Mouse (Mus musculus) spleen, adult 12 weeks (tissue): Measurements from ENCODE around the gene Ndufv2.

ENCODE experiments used
- DNase-seq: peaks from one replicate; pipeline ENCODE4 v3.0.0; 2022; ENCODE audit warnings: low spot score

The Ndufv2 gene

DNA sequence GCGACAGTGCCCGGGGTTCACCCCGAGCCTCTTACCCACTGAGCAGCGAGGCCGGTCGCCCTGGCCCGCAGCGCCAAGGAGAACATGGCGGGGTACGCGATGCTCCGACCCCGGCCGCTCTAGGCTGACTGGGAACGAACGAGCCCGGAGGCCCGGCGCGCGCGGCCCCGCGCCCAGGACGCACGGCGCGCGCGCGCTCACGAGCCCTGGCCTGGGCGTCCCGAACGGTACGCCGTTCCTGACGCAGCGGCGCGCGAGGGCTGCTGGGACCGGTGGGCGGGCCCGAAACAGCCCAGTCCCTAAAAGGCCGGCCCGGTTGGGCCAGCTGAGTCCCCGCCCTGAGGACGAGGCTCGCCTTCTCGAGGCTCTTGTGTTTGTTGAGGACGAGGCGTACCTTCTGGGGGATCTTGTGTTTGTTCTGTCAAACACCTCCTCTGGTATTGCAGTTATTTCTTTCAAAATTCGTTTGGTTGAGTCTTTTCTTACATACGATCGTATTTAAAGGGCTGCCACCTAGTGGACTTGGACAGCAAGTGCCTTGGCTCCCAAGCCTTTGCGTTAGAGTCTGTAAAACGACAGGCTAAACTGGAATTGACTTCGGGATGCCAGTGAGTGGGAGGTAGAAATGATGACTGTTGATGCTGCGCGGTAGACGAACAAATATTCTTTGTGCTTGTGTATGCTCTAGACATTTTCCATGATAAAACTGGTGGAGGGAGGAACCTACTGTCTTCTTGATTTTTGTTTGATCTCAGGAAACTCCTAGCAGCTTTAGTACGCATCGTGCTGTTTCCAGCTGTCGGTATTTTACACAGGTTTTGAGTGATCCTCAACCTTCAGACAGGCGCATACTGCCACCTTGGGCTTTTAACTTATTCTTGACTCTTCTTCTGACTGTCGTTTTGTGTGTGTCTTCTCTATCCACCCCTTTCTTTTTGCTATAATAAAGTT lies at the start of gene Ndufv2:
Gene Ndufv2, minus strand, starts transcription at position 180 of the 951 bp plus-strand sequence.
- peak; percentile 93 for DNase-seq

DNA sequence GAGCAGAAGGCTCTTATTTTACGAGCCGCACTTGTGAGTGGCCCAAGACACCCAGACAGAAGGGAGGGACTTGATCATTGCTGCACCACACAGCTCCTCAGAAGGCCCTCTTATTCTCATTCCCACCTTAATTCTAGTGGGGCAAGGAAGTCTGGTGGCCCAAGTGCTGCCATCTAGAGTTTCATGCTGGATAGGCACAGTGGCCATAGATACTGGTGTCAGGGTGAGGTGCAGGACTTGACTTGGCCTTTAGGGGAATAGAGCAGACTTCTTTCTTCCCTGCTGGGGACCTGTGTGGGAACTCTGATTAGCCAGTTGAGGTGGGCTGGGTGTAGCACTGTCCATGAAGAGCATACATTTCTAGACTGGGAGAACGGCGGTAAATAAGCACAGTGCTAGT lies 29.9 kb upstream of the Ndufv2 start:
- DNase-seq: no peak

DNA sequence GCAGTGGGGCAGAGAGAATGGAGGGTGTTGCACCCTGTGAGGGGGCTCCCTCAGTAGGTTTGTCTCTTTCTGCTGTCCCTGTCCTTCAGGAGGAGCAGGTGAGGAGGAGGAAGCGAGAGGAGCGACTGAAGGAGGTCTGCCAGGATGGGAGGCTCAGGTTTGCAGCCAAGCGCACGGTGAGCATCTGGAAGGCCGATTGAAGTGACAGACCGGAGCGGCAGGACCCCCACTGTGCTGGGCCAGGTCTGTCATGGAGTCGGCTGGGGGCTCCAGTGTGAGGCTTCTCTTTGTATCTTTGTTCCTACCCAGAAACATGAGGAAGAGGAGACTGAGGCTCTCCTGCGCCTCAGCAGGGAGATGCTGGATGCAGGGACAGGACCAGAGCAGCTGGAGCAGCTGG lies 29.0 kb upstream of the Ndufv2 start:
- DNase-seq: no peak

DNA sequence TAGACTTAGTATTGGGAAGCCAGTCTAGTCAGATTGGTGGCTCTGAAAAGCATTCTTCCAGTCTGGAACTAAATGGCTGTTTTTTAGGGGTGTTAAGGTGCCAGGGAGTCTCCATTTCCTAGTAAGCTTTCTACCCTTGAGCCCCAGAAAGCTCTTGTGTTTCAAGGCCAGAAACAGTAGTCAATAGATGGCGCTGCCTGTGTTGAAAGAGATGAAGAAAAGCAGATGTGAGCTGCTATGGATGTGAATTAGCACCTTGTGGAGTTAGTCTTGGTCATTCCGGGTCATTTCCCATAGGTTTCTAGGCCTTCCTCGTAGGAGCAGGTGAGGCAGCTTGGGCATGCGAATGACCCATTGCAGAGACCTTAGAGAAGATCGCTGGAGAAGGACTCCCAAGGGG lies 23.9 kb upstream of the Ndufv2 start:
- DNase-seq: no peak

DNA sequence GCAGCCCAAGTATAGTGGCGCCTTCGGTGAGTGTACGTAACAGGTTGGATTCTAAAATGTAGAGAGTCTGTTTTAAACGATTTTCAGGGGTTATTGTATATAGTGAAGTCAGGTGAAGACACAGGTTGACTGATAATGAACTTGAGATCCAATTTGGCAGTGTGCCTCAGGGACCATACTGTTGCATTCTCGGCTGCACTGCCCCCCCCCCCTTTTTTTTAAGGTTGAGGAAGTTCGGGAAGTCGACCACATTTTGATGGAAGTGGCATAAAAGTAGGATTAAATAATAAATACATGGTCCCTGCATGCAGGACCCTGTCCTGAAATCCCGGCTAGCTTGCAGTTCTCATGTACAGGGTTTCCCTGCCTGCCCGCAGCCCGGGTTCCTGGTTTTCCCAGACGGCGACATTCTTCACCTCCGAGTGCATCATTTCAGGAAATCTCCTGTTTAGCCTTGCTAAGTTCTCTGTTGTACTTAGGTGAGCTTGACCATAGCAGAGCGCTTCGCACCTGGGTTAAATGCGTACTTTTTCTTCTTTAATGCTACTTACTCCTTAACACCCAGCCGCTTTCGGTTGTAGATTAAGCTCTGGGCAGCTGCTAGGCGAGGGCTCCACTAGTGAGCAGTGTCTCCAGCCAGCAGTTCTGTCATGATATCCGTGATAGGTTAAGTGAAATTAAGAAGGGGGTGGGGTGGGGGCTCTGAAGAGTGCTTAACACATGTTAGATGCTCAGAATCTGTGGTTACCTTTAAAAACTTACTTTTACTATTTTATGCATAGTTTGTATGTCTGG lies 22.7 kb upstream of the Ndufv2 start:
- DNase-seq: no peak

DNA sequence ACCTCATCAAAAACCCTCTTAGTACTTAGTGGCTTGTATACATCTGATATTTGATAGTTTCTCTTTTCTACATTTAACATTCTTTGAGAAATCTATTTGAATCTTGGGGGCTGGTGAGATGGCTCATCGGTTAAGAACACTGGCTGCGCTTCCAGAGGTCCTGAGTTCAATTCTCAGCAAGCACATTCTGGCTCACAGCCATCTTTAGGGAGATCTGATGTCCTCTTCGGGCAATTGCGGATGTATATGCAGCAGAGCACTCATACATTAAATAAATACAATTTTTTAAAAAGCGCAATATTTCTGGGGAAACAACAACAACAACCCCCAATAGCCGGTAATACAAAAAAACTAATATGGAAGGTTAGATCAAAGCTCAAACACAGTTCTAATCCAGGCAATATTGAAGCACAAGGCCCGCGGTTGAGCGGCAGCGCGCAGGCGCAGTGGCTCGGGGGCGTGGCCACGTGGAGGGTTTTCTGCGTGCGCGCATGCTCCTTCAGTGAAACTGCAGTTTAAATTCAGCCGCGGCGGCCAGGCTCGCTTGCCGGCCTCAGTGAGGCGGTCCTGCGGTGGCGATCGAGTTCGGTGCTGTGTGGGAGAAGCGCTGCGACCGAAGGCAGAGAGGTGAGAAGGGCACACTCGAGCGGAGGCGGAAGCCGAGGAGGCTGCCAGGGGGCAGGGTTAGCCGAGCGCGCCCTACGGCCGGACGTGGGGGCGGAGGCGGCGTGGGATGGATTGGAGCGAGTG lies 21.9 kb upstream of the Ndufv2 start, which contains the start of gene Ddx11:
Gene Ddx11, plus strand, starts transcription at position 455 of the 750 bp plus-strand sequence.
- peak; percentile 95 for DNase-seq

DNA sequence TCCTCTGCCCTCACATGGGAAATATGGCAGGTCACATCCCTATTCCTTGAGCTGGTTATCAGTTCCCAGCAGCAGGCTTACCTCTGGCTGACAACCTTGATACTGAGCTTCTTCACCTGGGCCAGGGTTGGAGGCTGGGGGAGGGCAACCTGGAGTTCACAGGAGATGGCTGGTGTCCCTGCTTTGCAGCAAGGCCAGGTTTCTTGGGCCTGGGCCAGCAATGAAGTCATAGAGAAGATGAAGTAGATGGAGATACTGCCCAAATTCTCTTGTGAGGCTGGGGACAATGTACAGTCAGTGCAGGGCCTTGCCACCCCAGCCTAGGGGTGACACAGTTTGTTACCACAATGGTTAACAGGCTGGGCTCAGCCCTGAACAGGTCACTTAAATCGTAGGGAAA lies 19.3 kb upstream of the Ndufv2 start:
- no peak for DNase-seq

DNA sequence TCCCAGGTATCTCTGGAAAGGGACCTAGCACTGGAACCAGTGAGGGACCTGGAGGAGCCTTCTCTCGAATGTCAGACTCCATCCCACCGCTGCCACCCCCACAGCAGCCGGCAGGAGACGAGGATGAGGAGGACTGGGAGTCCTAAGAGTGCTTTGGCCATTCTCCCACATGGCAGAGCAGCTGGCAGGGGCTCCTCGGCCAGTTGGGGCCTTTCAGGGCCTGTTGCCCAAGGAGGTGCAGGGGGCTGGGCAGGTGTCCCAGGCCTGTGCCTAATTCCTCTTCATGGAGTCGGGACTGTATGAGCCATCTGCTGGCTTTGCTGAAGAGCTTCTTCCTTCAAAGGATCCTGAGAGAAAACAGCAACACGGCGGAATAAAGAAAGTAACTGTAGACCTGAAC lies 17.6 kb upstream of the Ndufv2 start:
- DNase-seq: no peak

DNA sequence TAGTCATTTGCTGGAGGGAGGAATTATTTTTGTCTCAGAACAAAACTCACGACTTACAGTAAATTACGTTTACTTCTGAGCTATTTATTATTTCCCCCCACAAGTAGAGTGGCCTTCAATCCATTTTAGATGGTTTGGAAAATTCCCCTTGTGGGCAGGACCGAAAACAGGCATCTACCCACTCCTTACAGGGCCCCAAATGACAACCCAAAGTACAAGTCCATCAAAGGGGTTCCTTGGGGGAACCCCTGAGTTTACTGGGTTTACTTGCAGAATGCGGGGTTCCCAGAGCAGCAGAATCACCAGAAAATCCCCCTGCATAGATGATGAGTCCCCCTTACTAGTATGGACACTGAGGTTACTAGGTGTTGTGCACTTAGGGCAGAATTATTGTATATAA lies 10.8 kb upstream of the Ndufv2 start:
- DNase-seq: no peak

DNA sequence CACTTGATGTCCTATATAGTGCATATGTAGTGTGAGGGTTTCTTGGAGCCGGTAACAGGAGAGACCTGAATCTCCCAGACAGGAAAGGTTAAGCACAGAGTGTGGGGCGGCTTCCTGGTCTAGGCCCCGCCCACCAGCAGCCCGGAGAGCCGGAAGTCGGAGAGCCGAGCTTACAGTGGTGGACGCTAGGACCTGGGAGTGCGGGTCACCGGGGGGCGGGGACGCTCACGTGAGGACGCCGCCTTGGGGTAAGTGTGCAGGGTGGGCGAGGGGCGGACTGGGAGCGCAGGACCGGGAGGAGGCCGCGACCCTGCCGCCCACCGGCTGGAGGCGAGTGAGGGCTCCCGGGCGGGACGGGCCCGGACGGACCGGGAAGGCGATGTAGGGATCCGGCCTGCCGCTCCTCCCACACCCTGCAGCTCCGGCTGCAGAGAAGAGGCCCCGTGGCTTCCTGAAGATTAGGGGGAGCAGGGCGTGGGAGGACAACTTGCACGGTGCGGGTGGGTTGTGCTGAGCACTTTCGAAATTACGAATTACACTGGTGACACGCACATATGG lies 10.1 kb upstream of the Ndufv2 start, which contains the start of gene Washc1:
Gene Washc1, plus strand, starts transcription at position 144 of the 558 bp plus-strand sequence.
- DNase-seq: peak; percentile 85

DNA sequence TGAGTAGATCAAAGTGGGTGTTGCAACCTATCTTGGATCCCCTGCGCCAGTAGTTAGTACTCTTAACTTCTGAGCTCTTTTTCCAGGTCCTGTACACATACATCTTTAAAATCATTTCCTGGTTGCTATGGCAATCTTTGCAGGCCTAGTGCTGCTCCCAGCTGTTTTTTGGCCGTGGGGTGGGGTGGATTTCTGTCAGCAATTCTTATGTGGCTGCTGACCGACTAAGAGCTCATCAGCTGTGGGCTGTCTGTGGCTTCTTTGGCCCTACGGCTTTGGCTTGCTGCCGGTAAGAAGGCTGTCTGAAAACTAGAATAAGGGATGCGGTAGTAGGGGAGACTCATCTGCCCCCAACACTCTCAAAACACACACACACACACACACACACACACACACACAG lies 9.4 kb upstream of the Ndufv2 start:
- no peak for DNase-seq

DNA sequence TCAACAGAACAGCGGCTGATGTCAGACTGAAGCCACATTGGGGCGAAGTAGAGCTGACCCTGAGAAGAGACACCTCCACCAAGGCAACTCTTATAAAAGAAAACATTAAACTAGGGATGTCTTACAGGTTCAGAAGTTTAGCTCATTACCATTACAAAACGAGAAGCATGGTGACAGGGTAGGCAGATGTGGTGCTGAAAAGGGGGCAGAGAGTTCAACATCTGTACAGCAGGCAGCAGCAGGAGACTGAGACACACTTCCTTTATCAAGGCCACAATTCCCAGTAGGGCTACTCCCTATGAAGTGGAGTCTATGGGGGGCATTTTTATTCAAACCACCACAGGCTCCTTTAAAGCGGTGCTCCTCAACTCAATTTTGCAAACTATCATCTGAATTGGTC lies 6.8 kb upstream of the Ndufv2 start:
- no peak for DNase-seq

DNA sequence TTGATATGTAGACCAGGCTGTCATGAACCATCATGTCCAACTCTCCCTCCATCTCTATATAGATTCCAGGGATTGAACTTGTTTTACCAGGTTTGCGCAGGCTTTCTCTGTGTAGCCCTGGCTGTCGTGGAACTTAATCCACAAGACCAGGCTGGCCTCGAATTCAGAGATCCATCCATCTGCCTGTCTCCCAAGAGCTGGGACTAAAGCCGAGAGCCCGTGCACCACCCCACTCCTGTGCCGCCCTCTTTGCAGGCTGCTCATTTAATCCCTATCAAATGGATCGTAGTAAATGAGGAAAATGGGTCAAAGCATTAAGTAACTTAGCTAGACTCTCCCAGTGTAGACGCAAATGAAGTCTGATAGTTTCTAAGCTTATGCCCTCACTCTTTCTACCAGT lies 6.1 kb upstream of the Ndufv2 start:
- DNase-seq: no peak

DNA sequence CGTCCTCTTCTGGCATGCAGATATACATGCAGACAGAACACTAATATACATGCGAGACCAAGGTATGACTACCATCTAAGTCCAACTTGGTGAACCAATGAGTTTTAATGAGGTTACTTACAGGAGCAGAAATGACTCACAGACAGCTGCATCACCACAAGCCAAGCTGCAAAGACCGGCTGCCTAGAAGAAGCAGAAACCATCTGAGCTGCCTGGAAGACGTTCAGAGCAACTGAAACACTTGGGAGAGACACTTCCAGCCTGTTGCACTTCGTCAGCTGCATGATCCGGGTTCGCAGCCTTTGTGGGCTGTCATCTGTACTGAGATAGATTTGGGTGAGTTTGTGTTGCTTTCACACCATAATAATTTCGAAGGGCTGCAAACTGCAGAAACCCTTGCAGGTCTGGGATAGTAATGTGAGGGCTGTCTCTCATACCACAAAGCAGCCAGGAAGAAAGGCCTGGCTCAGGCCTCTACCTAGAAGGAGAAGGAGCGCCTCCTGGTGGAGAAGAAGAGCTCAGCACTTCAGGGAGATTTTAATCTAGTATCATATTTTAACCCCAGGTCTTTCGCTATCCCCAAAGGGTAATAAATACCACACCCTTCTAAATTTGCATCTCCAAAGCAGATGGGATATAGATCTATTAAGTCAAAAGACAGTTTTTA lies 5.4 kb upstream of the Ndufv2 start:
- no peak for DNase-seq

DNA sequence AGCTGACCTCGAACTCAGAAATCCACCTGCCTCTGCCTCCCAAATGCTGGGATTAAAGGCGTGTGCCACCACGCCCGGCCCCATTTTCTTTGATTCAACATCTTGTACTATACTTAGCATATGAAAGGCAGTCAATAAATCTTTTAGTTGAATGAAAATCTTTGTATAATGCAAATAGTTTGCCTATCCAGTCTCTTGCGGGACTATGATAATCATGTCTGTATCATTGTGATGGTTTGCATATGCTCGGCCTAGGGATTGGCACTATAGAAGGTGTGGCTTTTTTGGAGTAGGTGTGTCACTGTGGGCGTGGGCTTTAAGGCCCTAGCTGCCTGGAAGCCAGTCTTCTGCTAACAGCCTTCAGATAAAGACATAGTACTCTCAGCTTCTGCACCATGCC lies 2.7 kb upstream of the Ndufv2 start:
- no peak for DNase-seq

DNA sequence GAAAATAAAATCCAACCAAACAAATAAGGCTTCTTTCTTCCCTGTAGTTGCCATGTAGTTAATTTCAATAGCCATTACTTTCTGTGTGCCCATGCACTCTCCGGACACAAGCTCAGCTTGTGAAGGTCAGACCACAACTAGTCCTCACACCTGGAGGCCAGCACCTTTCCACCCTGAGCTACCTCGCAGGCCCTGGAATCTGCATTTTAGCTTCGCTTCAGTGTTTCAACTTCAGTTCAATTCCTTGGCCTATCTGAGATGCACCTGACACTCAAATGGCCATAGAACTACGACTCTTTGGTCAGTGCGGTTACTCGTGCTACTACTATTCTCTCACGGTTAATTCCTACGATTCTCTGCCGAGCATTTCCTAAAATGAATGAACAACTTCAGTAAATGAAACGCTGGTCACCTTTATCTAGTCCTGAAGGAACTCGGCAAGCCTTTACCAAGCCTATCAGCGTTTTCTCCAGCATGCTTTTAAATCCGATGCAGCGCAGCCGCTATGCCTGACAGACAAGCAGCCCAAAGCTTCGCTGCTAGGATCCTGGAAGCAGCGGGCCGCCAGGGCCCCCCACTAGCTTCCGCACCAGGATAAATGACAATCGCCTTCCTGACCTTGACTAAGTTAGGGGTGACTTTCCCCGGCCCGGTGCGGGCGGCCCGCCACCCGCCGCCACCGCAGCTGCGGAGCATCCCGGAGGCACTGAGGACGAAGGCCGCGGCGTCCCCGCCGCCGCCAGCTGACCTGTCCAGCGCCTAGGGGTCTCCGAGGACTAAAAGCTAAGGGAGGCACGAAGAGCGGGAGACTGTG lies 586 bp downstream of the Ndufv2 start:
- no peak for DNase-seq

DNA sequence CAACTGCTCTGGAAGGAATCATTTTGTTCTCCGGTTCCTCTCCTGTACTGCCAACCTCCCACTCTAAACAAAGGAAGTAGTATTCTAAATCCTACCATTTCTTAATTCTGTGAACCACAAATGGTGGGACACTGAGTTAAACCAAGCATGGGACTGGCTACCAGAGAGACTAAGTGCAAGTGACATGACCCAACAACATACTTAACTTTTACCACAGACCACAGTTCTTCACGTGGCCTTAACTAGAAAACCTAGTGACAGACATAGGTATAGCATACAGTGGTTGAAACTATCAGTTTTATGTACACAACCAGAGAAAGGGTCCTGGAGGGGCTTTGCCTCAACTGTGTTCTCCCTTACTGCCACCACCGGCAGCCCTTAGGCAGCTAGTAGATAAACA lies 8.7 kb downstream of the Ndufv2 start:
- DNase-seq: no peak

DNA sequence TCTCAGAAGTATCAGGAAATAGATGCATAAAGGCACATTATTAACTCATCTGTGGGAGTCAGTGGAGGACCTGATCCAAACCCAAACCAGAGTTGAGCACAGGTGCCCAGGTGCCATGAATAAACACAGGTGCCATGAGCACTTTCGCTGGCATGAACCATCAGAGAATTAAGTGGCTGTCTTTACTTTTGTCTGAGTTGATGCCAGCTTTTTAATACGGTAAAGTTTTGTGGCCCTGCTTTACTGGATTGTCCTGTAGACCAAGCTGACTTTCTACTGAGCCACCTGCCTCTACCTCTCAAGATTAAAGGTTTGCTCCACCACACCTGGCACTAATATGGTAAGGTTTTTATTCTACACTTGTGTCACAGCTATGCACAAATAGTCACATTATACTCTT lies 9.3 kb downstream of the Ndufv2 start:
- DNase-seq: no peak

DNA sequence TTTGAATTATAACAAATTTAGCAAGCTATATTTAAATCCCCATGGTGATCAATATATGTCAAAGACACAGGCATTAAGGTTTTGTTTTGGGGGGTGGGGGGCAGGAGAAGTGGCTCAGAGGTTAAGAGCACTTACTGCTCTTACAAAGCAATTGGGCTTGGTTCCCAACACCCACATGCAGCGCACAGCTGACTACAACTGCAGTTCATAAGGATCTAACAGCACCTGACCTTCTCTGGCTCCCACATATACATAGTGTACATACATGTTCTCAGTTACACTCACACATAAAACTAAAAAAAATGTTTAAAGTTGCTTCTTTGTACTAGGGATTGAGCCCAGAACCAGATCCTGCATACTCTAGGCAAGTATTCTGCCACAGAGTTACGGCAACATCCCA lies 10.0 kb downstream of the Ndufv2 start:
- no peak for DNase-seq

DNA sequence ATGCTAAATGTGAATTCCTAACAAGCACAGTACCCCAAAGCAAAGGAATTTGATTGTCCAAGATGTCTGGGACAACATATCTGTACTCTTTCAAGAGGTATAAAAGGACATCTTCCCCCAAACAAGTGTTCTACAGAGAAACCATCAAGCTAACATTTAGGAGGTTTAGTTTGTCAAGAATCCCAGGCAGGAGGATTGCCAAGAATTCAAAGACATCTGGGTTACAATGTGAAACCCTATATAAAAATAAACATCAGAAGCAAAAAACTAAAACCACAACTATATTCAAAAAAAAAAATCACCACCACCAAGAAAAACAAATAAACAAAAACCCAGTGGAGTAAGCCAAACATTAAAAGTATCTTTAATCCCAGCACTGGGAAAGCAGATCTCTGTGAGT lies 11.1 kb downstream of the Ndufv2 start:
- DNase-seq: no peak

DNA sequence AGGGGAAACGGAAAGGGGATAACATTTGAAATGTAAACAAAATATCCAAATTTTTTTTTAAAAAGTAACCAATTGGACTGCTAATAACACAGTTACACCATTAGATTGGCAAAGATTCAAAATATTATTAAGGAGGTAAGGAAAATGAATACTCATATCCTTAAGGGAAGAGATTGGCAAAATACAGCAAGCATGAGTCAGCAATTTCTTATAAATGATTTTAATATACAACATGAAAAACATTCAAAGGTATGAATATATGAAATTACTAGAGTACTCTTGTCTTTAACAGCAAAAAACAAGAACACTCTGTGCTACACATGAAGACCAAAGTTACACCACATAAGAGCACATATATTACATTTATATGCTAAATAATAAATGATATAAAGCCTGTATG lies 16.3 kb downstream of the Ndufv2 start:
- DNase-seq: no peak
